Mouse (Mus musculus): ENCODE data around the gene E030018B13Rik. TPM values are rescaled to one million over a fixed set of nuclear protein-coding genes. Genes with fewer than 3 reads are reported as not detected.

E030018B13Rik gene
- polyA plus RNA-seq, 1 experiment, result not detected

DNA sequence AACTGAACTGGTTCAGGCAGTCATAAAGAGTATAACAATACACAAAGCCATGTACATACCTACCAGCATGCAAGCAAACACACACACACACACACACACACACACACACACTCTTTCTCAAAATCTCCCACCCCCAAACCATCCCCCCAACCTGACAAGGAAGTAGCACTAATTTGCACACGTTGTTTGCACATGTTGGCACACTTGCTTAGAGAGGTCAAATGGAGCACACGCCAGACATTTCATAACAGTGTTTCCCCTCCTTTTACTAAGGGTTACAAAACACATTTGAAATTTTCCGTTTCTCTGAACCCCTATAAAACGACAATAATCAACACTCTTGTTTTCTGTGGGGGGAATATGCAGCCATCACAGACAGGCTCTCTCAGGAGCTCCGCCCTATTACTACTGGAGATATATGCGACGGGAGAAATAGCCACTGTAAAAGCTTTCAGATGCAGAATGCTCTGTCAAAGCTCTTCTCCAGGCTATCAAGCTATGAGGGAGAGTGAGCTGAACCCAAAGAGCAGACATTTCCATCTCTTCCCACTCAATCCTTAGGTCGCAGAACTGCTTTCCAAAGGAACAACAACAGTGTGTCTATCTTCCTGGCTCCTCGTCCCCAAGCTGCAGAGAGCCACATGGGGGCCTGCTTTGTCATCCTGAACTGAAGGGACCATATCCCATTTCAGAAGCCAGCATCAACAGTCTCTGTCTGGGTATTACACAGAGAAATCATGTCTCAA is 12.8 kb upstream of the E030018B13Rik start:
- H3K27ac ChIP-seq (ENCODE audit: insufficient read depth, low read depth, low read length), result peak overlapping the region; percentile 96
- H3K27me3 ChIP-seq (replicated peaks; ENCODE audit: control insufficient read depth, insufficient read depth, low read length), result no peaks in the 10 kb centered on the region
- TF ChIP-seq POLR2A (IDR thresholded peaks at IDR 0.05; ENCODE audit: low read depth, low read length) (no peak), CTCF (conservative IDR thresholded peaks at IDR 0.05; ENCODE audit: insufficient read depth, insufficient read length, low read depth, low read length) (no peak)
- no peaks in the 10 kb centered on the region for H3K36me3 ChIP-seq (ENCODE audit: control insufficient read depth, insufficient read depth, low read length)
- DNase-seq, result no peak
- WGBS, result 46% methylated on average over 9 of the region's 9 CpGs
- no peak overlapping the region for H3K4me3 ChIP-seq (ENCODE audit: insufficient read depth, low read depth, low read length)
- peaks cover 51% of the 10 kb centered on the region for H3K4me1 ChIP-seq (ENCODE audit: control insufficient read depth, insufficient read depth, low read length)

DNA sequence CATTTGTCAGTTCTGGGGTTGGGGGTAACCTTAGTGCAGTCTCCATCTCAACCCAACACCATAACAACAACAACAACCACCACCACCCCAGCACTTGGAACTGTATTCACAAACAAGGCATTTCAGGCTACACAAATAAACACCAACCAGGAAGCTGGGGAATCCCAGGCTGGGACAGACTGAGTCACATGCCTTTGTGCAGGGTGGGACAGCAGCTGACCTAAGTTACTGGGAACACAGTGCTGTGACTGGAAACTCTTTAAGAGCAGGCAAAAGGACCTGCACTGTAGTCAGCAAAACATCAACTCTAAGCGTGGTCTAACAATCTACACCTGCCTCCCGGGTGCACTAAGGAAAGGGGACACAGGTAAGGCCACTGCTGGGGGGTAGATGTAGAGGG is 11.5 kb upstream of the E030018B13Rik start:
- peak; percentile 83 for DNase-seq
- peak overlapping the region; percentile 98 for H3K27ac ChIP-seq (ENCODE audit: insufficient read depth, low read depth, low read length)
- peak overlapping the region; percentile 27 for H3K4me3 ChIP-seq (ENCODE audit: insufficient read depth, low read depth, low read length)
- WGBS, result 30% methylated on average over 2 of the region's 2 CpGs
- no peaks in the 10 kb centered on the region for H3K27me3 ChIP-seq (replicated peaks; ENCODE audit: control insufficient read depth, insufficient read depth, low read length)
- H3K36me3 ChIP-seq (ENCODE audit: control insufficient read depth, insufficient read depth, low read length), result no peaks in the 10 kb centered on the region
- peaks cover 56% of the 10 kb centered on the region for H3K4me1 ChIP-seq (ENCODE audit: control insufficient read depth, insufficient read depth, low read length)
- TF ChIP-seq CTCF (conservative IDR thresholded peaks at IDR 0.05; ENCODE audit: insufficient read depth, insufficient read length, low read depth, low read length) (no peak), POLR2A (IDR thresholded peaks at IDR 0.05; ENCODE audit: low read depth, low read length) (no peak)

DNA sequence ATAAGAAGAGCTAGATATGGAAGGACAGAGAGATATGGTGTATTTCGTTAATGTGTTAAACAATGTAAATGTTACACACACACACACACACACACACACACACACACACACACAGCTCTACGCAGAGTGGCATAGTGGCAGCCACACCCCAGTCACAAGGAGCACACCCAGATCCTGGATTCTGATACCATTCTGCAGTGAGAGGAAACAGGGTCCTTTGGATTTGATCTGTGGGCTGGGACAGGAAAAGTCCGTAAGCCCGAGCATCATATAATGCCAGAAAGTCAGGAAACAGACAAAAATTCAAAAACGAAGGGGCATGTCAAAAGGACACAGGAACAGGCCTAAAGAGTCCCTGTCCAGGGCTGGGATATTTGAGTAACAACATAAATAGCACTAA is 11.0 kb upstream of the E030018B13Rik start:
- peaks cover 60% of the 10 kb centered on the region for H3K4me1 ChIP-seq (ENCODE audit: control insufficient read depth, insufficient read depth, low read length)
- no peak for TF ChIP-seq POLR2A (IDR thresholded peaks at IDR 0.05; ENCODE audit: low read depth, low read length)
- no peak for TF ChIP-seq CTCF (conservative IDR thresholded peaks at IDR 0.05; ENCODE audit: insufficient read depth, insufficient read length, low read depth, low read length)
- peak overlapping the region; percentile 98 for H3K27ac ChIP-seq (ENCODE audit: insufficient read depth, low read depth, low read length)
- peak overlapping the region; percentile 27 for H3K4me3 ChIP-seq (ENCODE audit: insufficient read depth, low read depth, low read length)
- peak; percentile 82 for DNase-seq
- H3K27me3 ChIP-seq (replicated peaks; ENCODE audit: control insufficient read depth, insufficient read depth, low read length), result no peaks in the 10 kb centered on the region
- WGBS, result 57% methylated on average over 5 of the region's 5 CpGs
- no peaks in the 10 kb centered on the region for H3K36me3 ChIP-seq (ENCODE audit: control insufficient read depth, insufficient read depth, low read length)

DNA sequence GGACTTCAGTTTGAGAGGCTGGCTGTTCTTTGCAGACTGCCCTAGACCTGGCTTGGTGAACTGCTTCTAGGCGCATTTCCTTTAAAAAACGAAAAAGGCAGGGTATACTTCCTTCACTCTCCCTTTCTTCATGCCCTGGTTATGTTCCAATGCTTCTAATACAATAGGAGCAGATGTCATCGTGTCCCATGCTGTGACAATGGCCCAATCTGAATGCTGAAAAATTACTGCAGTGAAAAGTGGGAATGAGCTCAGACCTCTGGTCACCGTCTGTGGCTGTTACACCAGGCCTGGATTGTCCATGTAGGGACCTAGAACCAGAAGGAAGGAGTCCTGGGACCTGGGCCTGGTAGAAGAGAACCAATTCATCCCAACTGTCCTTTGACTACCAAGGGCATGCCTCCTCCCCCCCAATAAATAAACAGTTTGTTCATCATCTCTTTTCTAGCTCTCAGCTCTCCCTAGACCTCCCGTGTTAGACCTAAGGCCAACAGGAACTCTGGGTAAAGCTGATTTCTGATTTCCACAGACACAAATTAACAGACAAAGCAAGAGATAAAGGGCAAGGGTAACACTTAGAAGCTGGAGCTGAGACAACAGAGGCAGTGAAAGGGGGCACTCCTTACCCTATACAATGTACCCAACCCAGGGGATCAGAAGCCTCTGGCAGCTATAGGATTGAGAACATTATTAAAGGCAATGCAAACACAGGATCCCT is 8.7 kb upstream of the E030018B13Rik start:
- peak overlapping the region; percentile 34 for H3K27ac ChIP-seq (ENCODE audit: insufficient read depth, low read depth, low read length)
- 64% methylated on average over 5 of the region's 5 CpGs for WGBS
- no peaks in the 10 kb centered on the region for H3K27me3 ChIP-seq (replicated peaks; ENCODE audit: control insufficient read depth, insufficient read depth, low read length)
- DNase-seq, result no peak
- H3K4me3 ChIP-seq (ENCODE audit: insufficient read depth, low read depth, low read length), result no peak overlapping the region
- peaks cover 67% of the 10 kb centered on the region for H3K4me1 ChIP-seq (ENCODE audit: control insufficient read depth, insufficient read depth, low read length)
- no peaks in the 10 kb centered on the region for H3K36me3 ChIP-seq (ENCODE audit: control insufficient read depth, insufficient read depth, low read length)
- TF ChIP-seq CTCF (conservative IDR thresholded peaks at IDR 0.05; ENCODE audit: insufficient read depth, insufficient read length, low read depth, low read length) (no peak), POLR2A (IDR thresholded peaks at IDR 0.05; ENCODE audit: low read depth, low read length) (no peak)

GRCm38 (mm10) chr7:63908496-63909285 is 8.0 kb upstream of the E030018B13Rik start:
- no peaks in the 10 kb centered on the region for H3K36me3 ChIP-seq (ENCODE audit: control insufficient read depth, insufficient read depth, low read length)
- no peaks in the 10 kb centered on the region for H3K27me3 ChIP-seq (replicated peaks; ENCODE audit: control insufficient read depth, insufficient read depth, low read length)
- 42% methylated on average over 10 of the region's 11 CpGs for WGBS
- H3K4me3 ChIP-seq (ENCODE audit: insufficient read depth, low read depth, low read length), result no peak overlapping the region
- H3K27ac ChIP-seq (ENCODE audit: insufficient read depth, low read depth, low read length), result peak overlapping the region; percentile 45
- TF ChIP-seq CTCF (conservative IDR thresholded peaks at IDR 0.05; ENCODE audit: insufficient read depth, insufficient read length, low read depth, low read length) (no peak), POLR2A (IDR thresholded peaks at IDR 0.05; ENCODE audit: low read depth, low read length) (no peak)
- no peak for DNase-seq
- peaks cover 68% of the 10 kb centered on the region for H3K4me1 ChIP-seq (ENCODE audit: control insufficient read depth, insufficient read depth, low read length)

- no peaks in the 10 kb centered on the region for H3K36me3 ChIP-seq (ENCODE audit: control insufficient read depth, insufficient read depth, low read length)
- 57% methylated on average over 5 of the region's 5 CpGs for WGBS
- H3K4me1 ChIP-seq (ENCODE audit: control insufficient read depth, insufficient read depth, low read length), result peaks cover 77% of the 10 kb centered on the region
- no peak overlapping the region for H3K4me3 ChIP-seq (ENCODE audit: insufficient read depth, low read depth, low read length)
- TF ChIP-seq POLR2A (IDR thresholded peaks at IDR 0.05; ENCODE audit: low read depth, low read length), result no peak
- TF ChIP-seq CTCF (conservative IDR thresholded peaks at IDR 0.05; ENCODE audit: insufficient read depth, insufficient read length, low read depth, low read length), result no peak
- no peaks in the 10 kb centered on the region for H3K27me3 ChIP-seq (replicated peaks; ENCODE audit: control insufficient read depth, insufficient read depth, low read length)
- no peak for DNase-seq
- peak overlapping the region; percentile 72 for H3K27ac ChIP-seq (ENCODE audit: insufficient read depth, low read depth, low read length)
These were observed 6.4 kb upstream of the E030018B13Rik start for GRCm38 (mm10) chr7:63910225-63910624.
